Mouse (Mus musculus): ENCODE measurements around the gene Gm45713.
"Not testable (repeated sequence)": the region's sequence is repeated elsewhere in the genome, so short reads cannot be mapped to it uniquely, and the experiment has no call there.

The Gm45713 gene

DNA sequence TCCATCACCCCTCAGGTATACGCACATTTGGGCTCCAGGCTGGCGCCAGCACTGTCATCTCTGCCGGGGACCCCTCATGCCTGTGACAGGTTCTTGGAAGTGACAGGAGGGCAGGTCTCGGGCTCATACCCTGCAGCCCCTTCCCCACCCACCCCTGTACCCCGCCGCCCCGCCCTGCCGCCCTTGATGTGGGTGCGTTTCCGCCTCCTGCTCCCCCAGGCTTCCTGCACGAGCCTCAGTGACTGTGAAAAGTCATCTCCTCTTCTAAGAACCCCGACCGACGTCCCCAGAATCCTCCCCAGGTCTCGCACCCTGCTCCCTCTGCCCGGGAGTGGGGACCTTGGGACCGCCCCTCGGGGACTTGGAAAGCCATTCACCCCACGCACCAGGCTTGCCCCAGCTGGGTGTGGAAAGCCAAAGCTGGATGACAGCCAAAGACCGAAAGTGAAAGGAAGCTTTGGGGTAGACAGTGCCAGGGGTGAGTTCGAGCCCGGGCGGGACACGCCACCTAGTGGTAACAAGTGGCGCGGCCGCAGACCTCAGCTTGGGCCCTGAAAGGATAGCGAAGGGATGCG lies at the start of gene Gm45713, which contains the start of gene Flt3l:
TSS of gene Gm45713 (minus strand) at position 239 of the 575 bp plus-strand sequence.
TSS of gene Flt3l (minus strand) at position 440 of the 575 bp plus-strand sequence.
- peak; percentile 96 for DNase-seq (ENCODE audit: low spot score)

DNA sequence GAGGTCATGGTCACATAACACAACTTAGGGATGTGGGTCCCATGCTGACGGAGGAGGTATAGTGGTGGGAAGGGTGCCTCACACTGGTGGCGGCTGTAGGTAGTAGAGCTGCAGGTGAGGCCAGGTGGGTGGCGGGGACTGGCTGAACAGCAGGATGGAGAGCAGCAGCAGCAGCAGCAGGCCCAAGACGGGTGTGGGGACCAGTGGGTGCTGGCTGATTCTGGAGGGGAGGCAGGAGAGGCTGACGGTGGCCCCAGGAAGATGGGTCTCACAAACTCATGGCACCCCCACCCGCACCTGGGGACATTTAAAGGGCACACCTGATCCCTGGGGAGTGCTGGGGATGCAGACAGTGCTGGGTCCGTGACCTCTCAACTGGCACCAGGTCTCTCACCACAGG lies 47.6 kb upstream of the Gm45713 start:
- DNase-seq (ENCODE audit: low spot score) = no peak

DNA sequence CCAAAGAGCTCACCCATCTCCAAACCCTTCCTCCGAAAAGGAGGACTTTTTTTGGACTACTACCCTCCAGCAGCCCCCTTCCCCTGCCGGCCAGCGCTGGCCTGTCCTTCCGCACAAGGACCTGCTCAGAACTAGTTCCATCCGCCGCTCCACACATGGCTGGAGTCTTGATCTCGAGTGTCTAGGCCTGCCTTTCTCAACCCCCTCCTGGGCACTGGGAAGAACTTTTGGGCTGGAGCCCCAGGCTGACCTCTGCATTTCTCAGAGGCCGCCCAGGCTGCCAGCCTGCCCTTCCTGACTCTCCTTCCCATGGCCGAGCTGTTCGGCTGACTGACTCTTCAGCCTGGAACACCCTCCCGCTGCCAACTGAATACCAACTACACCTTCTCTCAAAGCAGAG lies 46.6 kb upstream of the Gm45713 start:
- DNase-seq (ENCODE audit: low spot score) = no peak

DNA sequence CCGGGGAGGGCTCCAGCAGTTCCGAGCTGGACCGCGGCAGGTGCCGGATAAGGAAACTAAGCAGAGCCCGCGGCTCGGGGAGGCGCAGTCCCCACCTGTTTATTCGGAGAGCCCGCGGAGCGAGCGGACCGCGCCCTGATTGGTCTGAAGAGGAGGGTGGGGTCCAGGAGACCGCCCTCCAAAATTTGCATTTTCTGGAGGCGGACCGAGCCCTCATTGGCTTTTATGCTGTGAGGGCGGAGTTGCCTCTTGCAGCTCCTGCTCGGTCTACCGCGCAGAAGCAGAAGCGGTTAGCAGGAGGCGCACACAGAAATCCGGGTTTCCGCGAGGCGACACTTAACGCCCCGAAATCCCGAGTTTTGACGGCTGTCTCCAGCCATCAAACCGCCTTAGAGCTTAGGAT lies 46.2 kb upstream of the Gm45713 start:
- peak; percentile 94 for DNase-seq (ENCODE audit: low spot score)

DNA sequence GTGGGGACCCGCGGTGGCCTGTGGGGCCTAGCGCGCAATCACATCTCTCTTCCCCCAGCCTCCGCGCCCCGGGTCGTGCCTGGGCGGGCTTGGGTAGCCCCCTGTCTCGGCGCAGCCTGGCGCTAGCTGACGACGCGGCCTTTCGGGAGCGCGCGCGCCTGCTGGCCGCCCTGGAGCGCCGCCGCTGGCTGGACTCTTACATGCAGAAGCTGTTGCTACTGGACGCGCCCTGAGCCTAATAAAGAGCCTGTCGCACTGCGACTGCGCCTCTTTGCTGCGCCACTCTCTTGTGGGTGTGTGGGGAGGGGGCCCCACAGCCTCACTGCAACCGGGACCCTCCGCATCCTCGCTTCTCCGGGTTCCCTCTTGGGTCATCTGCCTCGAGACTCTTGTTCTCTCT lies 45.5 kb upstream of the Gm45713 start:
- DNase-seq (ENCODE audit: low spot score) = no peak

DNA sequence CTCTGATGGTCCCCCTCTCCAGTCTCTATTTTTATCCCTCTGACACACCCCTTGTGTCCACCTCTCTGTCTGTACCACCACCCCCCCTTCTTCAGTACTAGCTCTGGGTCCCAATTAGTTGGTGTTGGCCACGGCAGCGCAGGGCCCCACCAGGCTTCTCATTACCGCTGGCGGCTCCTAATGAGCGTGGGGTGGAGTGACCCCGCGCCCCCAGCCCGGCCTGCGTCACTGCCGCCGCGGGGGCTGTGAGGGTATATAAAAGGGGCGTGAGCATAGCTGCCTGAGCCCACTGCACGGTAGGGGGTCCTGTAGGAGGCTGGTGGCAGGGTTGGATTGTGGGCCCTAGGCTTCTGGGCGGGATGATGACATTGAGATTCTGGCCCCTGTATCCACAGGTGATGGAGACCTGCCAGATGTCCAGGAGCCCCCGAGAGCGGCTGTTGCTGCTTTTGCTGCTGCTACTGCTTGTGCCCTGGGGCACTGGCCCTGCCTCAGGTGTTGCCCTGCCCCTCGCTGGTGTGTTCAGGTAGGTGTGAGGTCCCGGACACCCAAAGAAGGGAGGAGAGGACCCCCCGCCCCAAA lies 45.0 kb upstream of the Gm45713 start, which contains the start of gene Pth2:
TSS of gene Pth2 (plus strand) at position 100 of the 582 bp plus-strand sequence.
- no peak for DNase-seq (ENCODE audit: low spot score)

DNA sequence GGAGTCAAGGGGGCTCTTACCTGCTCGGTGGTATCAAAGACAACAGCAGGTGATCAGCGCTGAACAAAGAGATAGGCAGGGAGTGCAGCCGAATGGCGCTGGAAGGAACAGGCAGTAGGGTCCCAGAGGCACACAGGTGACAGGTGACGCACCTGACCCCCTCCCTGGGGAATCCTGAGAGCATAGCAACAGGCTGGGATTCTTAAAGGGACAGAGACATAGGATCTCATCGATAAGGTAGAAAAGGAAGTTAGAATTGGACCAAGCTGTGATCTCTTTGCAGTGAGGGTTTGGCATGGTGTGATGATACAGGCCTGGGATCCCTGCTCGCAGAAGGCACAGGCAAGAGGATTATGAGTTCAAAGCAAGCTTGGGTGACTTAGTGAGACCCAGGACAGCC lies 43.4 kb upstream of the Gm45713 start, which contains the start of gene Gfy:
TSS of gene Gfy (minus strand) at position 101 of the 400 bp plus-strand sequence.
- DNase-seq (ENCODE audit: low spot score) = no peak

DNA sequence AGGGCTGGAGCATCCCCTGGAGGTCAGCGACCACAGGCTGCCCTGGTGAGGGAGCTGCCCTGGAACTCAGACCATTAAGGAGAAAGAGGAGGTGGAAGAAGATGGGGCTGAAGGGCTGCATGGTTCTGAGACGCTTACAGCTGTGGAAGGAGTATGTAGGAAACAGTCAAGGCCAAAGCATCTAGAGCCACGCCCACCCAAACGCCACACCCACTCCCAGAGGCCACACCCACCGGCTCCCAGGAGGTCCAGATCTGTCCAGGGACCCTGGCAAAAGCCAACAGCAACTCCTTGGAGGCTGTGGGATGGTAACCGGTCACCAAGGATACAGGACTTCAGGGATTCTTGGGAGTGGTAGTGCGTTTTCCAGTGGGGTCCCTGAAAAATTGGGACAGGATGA lies 42.5 kb upstream of the Gm45713 start:
- DNase-seq (ENCODE audit: low spot score) = no peak

DNA sequence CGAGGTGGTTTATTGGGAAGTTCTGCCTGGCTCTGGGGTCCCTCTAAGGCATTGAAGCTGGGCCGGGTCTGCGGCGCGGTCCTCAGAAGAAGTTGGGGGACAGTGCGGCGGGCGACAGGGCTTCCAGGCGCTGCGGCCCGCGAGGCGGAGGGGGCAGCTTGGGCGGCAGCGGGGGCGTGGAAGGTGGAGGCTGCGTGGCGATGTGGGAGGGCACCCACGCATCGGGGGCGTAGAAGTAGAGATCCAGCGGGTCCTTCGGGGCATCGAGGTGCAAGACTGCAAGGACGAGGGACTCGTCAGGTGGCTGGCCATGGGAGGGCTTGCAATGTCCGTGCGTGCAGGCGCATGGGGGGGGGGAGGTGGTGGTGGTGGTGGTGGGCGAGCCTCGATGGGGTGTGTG lies 40.3 kb upstream of the Gm45713 start:
- no peak for DNase-seq (ENCODE audit: low spot score)

DNA sequence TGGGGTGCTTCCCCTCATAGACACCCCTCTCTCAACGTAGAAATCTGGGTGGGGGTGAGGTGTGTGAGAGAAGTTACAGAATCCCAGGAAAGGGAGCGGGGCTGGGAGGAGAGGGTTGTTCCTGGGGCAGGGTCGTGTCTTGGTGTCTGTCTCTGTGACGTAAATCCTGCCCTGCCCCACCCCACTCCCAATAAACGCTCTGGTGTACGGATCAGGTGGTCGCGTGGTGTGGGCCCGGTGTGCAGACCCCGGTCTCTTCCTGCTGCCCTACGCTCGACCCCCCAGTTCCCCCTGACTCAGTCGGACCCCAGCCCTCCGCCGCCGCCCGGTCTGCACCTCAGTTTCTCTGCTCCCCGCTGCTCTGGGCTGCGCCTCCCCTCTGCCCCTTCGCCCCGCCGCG lies 39.9 kb upstream of the Gm45713 start:
- DNase-seq (ENCODE audit: low spot score) = no peak

DNA sequence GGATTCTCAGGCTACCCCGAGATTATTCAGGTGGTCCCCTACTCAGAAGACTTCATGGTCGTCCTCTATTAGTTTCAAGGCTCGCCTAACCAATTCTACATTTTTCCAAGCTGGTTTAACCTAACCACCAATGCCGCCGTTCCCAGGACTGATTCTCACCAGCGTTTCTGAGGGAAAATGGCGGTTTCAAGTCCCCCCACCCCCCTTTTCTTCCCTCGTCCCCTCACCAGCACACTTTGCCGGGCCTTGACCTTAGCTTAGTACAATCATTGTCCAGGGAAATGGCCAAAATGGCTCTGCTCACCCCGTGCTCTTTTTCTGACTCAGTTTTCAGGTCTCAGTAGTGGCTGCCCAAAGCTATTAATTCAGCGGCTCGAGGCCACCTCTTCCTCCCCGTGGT lies 39.4 kb upstream of the Gm45713 start:
- no peak for DNase-seq (ENCODE audit: low spot score)

DNA sequence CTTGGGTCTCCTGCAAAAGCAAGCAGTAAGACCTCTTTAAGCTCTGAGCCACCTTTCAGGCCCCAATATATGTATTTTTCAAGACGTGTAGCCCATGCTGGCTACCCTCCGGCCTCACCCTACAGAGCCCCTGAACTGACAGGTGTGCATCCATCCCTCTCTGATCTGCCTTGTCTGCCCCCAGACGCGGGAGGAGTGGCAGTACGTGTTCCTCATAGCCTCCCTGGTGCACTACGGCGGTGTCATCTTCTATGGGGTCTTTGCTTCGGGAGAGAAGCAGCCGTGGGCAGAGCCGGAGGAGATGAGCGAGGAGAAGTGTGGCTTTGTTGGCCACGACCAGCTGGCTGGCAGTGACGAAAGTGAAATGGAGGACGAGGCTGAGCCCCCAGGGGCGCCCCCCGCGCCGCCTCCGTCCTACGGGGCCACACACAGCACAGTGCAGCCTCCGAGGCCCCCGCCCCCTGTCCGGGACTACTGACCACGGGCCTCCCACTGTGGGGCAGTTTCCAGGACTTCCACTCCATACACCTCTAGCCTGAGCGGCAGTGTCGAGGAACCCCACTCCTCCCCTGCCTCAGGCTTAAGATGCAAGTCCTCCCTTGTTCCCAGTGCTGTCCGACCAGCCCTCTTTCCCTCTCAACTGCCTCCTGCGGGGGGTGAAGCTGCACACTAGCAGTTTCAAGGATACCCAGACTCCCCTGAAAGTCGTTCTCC lies 38.7 kb upstream of the Gm45713 start:
- DNase-seq (ENCODE audit: low spot score) = no peak

DNA sequence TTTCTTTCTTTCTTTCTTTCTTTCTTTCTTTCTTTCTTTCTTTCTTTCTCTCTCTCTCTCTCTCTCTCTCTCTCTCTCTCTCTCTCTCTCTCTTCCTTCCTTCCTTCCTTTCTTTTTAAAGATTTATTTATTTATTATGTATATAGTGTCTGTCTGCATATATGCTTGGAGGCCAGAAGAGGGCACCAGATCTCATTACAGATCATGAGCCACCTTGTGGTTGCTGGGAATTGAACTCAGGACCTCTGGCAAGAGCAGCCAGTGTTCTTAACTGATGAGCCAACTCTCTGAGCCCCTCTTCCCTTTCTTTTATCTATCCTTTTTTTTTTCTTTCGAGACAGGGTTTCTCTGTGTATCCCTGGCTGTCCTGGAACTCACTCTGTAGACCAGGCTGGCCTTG lies 37.7 kb upstream of the Gm45713 start:
- DNase-seq (ENCODE audit: low spot score) = not testable (repeated sequence)

DNA sequence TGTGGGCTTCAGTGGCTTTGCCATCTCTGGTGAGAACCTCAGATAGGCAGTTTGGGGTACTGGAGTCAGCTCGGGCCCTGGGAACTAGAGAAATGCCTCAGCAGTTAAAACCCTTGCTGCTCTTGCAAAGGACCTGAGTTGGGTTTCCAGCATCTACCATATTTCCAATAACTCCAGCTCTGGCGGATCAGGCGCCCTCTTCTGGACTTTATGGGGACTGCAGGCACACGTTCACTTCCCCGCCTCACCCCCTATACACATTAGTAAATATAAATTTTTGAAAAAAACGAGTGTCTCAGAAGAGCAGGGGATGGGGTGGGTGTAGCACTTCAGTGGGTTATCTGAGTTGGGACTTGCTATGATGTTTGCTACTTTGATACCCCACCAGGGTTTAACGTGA lies 36.9 kb upstream of the Gm45713 start:
- DNase-seq (ENCODE audit: low spot score) = no peak

DNA sequence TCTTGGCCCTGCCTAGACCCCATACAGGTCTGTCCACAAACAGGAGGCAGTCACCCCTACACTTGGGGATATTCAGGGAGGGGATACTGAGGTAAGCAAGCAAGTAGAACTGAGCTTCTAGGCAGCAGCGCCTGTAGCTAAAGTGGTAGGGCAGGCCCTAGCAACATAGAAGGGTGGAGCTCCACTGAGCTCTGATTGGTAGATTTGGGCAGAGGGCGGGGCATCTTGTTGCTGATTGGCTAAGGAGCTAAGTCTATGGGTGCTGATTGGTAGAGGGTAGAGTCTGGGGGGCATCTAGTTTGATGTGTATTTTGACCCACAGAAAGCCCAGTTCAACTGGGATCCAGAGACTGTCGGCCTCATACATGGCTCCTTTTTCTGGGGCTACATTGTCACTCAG lies 33.5 kb upstream of the Gm45713 start:
- DNase-seq (ENCODE audit: low spot score) = no peak

DNA sequence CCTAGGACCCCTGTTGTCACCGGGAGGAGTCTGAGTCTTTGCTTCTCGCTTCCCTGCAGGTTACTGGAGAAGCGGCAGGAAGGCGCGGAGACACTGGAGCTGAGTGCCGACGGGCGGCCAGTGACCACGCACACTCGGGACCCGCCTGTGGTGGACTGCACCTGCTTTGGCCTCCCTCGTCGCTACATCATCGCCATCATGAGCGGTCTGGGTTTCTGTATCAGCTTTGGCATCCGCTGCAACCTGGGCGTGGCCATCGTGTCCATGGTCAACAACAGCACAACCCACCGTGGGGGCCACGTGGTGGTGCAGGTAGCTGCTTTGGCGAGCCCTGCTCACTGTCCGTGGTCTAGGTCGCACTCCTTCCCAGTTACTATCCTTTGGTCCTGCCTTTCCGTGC lies 32.6 kb upstream of the Gm45713 start:
- no peak for DNase-seq (ENCODE audit: low spot score)

DNA sequence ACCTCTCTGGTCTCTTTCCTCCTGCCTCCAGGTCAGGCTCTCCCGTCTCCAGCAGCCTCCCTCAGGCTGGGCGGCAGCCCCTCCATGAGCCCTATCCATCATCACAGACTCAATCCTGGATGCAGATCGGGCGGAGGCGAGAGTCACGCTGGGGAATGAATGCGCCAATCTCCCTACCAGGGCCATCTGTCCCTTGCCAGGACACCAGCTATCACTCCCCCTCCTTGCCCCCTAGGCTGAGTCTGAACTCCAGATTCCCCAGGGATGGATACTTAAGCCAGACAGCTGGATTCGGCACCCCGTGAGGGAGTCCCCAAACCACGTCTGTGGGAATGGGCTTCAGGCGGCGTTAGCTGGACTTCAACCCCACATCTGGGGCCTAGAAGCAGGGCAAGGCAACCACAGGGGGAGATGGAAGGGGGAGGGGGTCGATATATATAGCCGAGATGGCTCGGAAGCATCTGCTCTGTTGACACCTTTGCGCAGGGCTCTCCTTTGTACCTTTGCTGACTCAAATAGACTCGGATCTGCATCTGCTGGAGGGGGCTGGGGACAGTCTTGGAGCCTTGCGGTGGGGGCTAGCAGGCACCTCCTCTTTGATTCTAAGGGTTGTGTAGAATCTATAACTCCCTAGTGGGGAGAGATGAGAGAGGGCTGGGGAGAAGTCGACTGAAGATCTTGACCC lies 31.9 kb upstream of the Gm45713 start:
- DNase-seq (ENCODE audit: low spot score) = no peak

DNA sequence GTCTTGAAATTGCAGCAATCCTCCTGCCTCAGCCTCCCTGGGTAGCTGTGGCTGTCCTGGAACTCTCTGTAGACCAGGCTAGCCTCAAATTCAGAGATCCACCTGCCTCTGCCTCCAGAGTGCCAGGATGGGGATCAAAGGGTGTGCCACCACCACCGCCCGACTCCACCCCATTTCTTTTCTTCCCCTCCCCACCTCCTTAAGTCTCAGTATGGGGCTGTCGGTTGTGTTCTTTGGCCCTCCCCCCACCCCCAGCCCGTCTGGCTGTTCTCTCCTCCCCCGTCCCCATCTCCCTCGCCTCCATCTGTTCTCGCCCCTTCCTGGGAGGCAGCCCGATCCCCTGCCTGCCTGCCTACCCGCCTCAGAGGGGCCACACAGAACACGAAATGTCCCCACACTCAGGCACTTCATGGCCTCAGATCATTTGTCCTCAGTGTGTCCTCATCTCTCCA lies 30.9 kb upstream of the Gm45713 start:
- DNase-seq (ENCODE audit: low spot score) = no peak

DNA sequence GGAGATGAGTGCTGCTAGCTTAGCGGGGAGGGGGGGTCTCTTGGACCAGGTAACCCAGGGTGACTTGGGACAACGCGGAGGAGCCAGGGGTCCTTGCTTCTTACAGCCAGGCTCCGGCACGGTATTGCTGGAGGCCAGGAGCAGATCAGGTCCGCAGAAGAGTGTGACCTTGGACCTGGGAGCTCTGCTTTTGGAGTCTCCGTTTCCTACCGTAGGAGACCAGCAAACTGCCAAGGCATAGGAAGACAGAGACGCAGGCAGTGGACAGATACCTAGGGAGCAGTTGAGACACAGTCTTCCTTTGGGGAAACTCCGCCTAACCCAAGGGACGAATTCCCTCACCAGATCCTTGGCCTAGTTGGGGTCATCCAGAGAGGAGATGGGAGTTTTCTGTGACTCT lies 29.7 kb upstream of the Gm45713 start:
- DNase-seq (ENCODE audit: low spot score) = no peak

DNA sequence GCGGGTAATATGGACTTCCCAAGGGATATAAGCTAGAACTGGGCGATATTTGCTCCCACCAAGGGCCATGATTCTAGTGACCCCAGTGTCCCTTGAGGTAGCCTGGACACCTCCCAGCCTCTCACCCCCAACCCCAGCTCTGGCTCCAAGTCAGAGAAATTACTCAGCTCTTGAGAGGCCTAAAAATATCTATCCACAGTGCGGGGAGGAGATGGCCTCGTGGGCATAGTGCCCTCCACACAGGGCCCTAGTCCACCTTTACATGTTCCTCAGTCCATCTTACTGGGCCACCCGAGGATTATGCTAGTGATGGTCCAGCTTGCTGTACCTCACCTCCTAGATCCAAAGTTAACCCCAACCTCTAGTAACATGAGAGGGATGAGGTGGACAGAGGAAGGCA lies 28.8 kb upstream of the Gm45713 start:
- no peak for DNase-seq (ENCODE audit: low spot score)

DNA sequence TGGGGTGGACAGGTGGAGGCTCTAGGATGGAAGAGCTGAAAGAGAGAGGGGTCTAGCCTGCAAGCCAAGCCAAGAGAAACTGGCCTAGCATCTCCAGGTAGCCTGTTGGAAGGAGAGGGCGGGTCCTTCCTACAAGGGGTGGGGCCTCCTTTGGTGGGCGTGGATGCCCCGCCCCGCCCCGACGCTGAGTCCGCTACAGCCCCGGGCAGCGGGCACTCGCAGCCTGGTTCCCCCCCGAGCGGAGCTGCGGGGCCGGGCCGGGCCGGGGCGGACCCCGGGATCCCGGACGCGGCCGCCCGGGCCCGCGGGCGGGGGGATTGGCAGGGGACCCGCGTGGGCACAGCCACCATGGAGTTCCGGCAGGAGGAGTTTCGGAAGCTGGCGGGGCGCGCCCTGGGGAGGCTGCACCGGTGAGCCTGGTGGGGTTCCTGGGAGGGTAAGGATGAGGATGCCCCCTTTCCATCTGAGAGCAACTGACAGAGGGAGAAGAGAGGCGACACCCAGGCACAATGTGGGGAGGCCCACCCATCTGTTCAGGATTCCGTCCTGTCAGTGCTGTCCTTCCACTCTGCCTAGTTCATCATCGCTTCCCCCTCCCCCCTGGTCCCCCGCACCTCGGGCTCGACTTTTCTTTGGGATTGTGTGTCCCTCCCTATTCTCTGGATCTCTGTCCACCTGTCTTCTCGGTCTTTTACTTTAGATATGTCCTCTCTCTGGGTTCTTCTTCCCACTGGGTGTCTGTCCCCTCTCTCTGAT lies 27.9 kb upstream of the Gm45713 start, which contains the start of gene Slc17a7:
TSS of gene Slc17a7 (plus strand) at position 215 of the 756 bp plus-strand sequence.
- peak; percentile 28 for DNase-seq (ENCODE audit: low spot score)
